ENCODE assay signal across 21 mouse cellular contexts in genomic region chr6:14631719-14632445, GRCm38 (mm10).
DNase-seq lines count a peak whose midpoint lies in the region; ATAC-seq and TF ChIP-seq lines count a peak whose summit lies in the region.
"Had no signal": no experiment of that assay in that cellular context is flagged by ENCODE, and none has a peak within 500 bp of the region (broad histone marks: within the 10 kb centered on the region; RNA-seq: fewer than 3 reads in every experiment).

No protein-coding gene starts in this region.

- no peak for TF ChIP-seq CTCF in intestine, postnatal 0 days (IDR thresholded peaks at IDR 0.05; ENCODE audit: low read depth)

- H3K4me3 ChIP-seq in intestine, embryonic 14.5 days (ENCODE audit: low read depth, low read length), result no peak overlapping the region
- no peak overlapping the region for H3K4me3 ChIP-seq in intestine, postnatal 0 days (ENCODE audit: low read depth, low read length)
- no peak overlapping the region for H3K4me3 ChIP-seq in intestine, embryonic 16.5 days (ENCODE audit: low read length)
- H3K4me3 ChIP-seq: forebrain, embryonic 15.5 days had no signal

- no peaks in the 10 kb centered on the region for H3K9me3 ChIP-seq in intestine, embryonic 14.5 days (ENCODE audit: control insufficient read depth, low read length)
- no peaks in the 10 kb centered on the region for H3K9me3 ChIP-seq in intestine, postnatal 0 days (ENCODE audit: control insufficient read depth)
- H3K9me3 ChIP-seq in intestine, embryonic 16.5 days (ENCODE audit: control insufficient read depth, low read length), result no peaks in the 10 kb centered on the region
- H3K9me3 ChIP-seq: forebrain, embryonic 15.5 days had no signal

- H3K27ac ChIP-seq in intestine, embryonic 14.5 days (ENCODE audit: low read depth), result peak overlapping the region; percentile 71
- H3K27ac ChIP-seq in intestine, postnatal 0 days (ENCODE audit: low read depth, low read length), result no peak overlapping the region
- no peak overlapping the region for H3K27ac ChIP-seq in intestine, embryonic 16.5 days (ENCODE audit: low read length)
- H3K27ac ChIP-seq: forebrain, embryonic 15.5 days; macrophage had no signal

- no peak overlapping the region for H3K9ac ChIP-seq in intestine, embryonic 14.5 days (ENCODE audit: low read length)
- H3K9ac ChIP-seq in intestine, postnatal 0 days (ENCODE audit: low read depth, low read length), result no peak overlapping the region
- no peak overlapping the region for H3K9ac ChIP-seq in intestine, embryonic 16.5 days (ENCODE audit: low read depth, low read length)
- H3K9ac ChIP-seq: forebrain, embryonic 15.5 days had no signal

- DNase-seq in intestine, embryonic 14.5 days (ENCODE audit: low spot score), result no peak
- DNase-seq in Muller cell, postnatal 12 days (ENCODE audit: inconsistent ontology term), result peak; percentile 68
- peak; percentile 3 for DNase-seq in brain, adult 2 months (ENCODE audit: low read depth, low spot score)
- DNase-seq in gastrocnemius, postnatal 36 days, result no peak
- no peak for DNase-seq in right cerebral cortex, postnatal 10 days (ENCODE audit: low spot score in 2 of 2)
- DNase-seq: adrenal gland, adult 8-10 months; cerebellum, adult 9-10 months; heart, postnatal 4 days; kidney, adult 8-10 months; kidney, postnatal 36 days; liver; retina, postnatal 1 day; right cerebral cortex, postnatal 4 days; thymus, postnatal 14 days had no signal

- no peaks in the 10 kb centered on the region for H3K36me3 ChIP-seq in intestine, embryonic 14.5 days (ENCODE audit: control insufficient read depth, insufficient read depth, low read length)
- H3K36me3 ChIP-seq in intestine, postnatal 0 days (ENCODE audit: control insufficient read depth, insufficient read depth), result no peaks in the 10 kb centered on the region
- H3K36me3 ChIP-seq in intestine, embryonic 16.5 days (ENCODE audit: control insufficient read depth, insufficient read depth, low read length), result no peaks in the 10 kb centered on the region
- H3K36me3 ChIP-seq: forebrain, embryonic 15.5 days had no signal

- WGBS in intestine, embryonic 14.5 days, result 24% methylated on average over 2 of the region's 2 CpGs
- WGBS in intestine, postnatal 0 days, result 37% methylated on average over 2 of the region's 2 CpGs
- 31% methylated on average over 2 of the region's 2 CpGs for WGBS in intestine, embryonic 16.5 days

- intact Hi-C loops in gastrocnemius, postnatal 36 days (cut with DNase I), result no loop called here

- H3K4me2 ChIP-seq in intestine, embryonic 14.5 days (ENCODE audit: low read length), result no peak overlapping the region
- no peak overlapping the region for H3K4me2 ChIP-seq in intestine, postnatal 0 days (replicated peaks; ENCODE audit: low read depth)
- no peak overlapping the region for H3K4me2 ChIP-seq in intestine, embryonic 16.5 days (ENCODE audit: low read depth, low read length)
- H3K4me2 ChIP-seq: forebrain, embryonic 15.5 days; heart, embryonic 11.5 days; midbrain, embryonic 11.5 days had no signal

- H3K4me1 ChIP-seq in intestine, embryonic 14.5 days (replicated peaks; ENCODE audit: control insufficient read depth, insufficient read depth, low read length), result peaks cover 14% of the 10 kb centered on the region; the same call in 1 of the 2 replicates
- no peaks in the 10 kb centered on the region for H3K4me1 ChIP-seq in intestine, postnatal 0 days (replicated peaks; ENCODE audit: control insufficient read depth, insufficient read depth, low read length)
- no peaks in the 10 kb centered on the region for H3K4me1 ChIP-seq in intestine, embryonic 16.5 days (ENCODE audit: control insufficient read depth, insufficient read depth, low read length)
- H3K4me1 ChIP-seq: forebrain, embryonic 15.5 days had no signal

- no peak for ATAC-seq in intestine, embryonic 14.5 days (replicated peaks; ENCODE audit: low FRiP score, low TSS enrichment, low read depth)
- ATAC-seq in intestine, postnatal 0 days, result no peak
- peak; percentile 33; the same call in 1 of the 2 replicates for ATAC-seq in intestine, embryonic 16.5 days
- ATAC-seq: forebrain, embryonic 15.5 days; hindbrain, embryonic 16.5 days had no signal

- no peaks in the 10 kb centered on the region for H3K27me3 ChIP-seq in intestine, embryonic 14.5 days (replicated peaks; ENCODE audit: control insufficient read depth, insufficient read depth, low read length)
- no peaks in the 10 kb centered on the region for H3K27me3 ChIP-seq in intestine, postnatal 0 days (replicated peaks; ENCODE audit: control insufficient read depth, insufficient read depth, low read length)
- no peaks in the 10 kb centered on the region for H3K27me3 ChIP-seq in intestine, embryonic 16.5 days (replicated peaks; ENCODE audit: control insufficient read depth, insufficient read depth, low read length)
- H3K27me3 ChIP-seq: forebrain, embryonic 15.5 days had no signal

Comparison
In these comparisons a context has a peak if more than half of its experiments do, and no peak if none do; other contexts are left out.
1. DNase-seq: peak in Muller cell, postnatal 12 days (single experiment) and brain, adult 2 months (single experiment); none in intestine, embryonic 14.5 days (single experiment), gastrocnemius, postnatal 36 days (0 of 2) and right cerebral cortex, postnatal 10 days (0 of 2).